Mouse (Mus musculus) spleen, adult 2 months (tissue): ENCODE data around the gene Prss33. TPM values are rescaled to one million over a fixed set of nuclear protein-coding genes. Genes with fewer than 3 reads are reported as not detected.

Experiments
- DNase-seq, 2 experiments: peaks; one replicate each; pipeline versions ENCODE4 v3.0.0 to v3.0.0-alpha.2; 2012 to 2021; ENCODE audit warnings: low spot score in 2 of 2, low read depth in 1 of 2
- H3K27ac ChIP-seq: fragments of 200-500 bp; 2 replicates; pipeline ENCODE4 v1.5.1; 2012; ENCODE audit warnings: low read length, inconsistent platforms; ENCODE audit not compliant: insufficient read depth
- H3K27me3 ChIP-seq: fragments of 200-500 bp; 2 replicates; pipeline ENCODE4 v1.6.1; 2012; ENCODE audit warnings: mild to moderate bottlenecking, moderate library complexity, low read length, inconsistent platforms; ENCODE audit not compliant: control insufficient read depth, insufficient read depth
- H3K36me3 ChIP-seq: fragments of 200-500 bp; 2 replicates; pipeline ENCODE4 v1.6.1; 2012; ENCODE audit warnings: mild to moderate bottlenecking, low read length, inconsistent platforms; ENCODE audit not compliant: control insufficient read depth, insufficient read depth
- H3K4me1 ChIP-seq: fragments of 200-500 bp; 2 replicates; pipeline ENCODE4 v1.6.1; 2011; ENCODE audit warnings: inconsistent platforms; ENCODE audit not compliant: control insufficient read depth, insufficient read depth, insufficient read length
- H3K4me3 ChIP-seq: fragments of 200-500 bp; 2 replicates; pipeline ENCODE4 v1.5.1; 2011; ENCODE audit warnings: mild to moderate bottlenecking, inconsistent platforms; ENCODE audit not compliant: insufficient read depth, insufficient read length; ENCODE audit errors: extremely low read depth
- CTCF ChIP-seq: fragments of 200-500 bp; IDR thresholded peaks from 2 replicates; pipeline ENCODE4 v1.5.1; 2011; ENCODE audit warnings: mild to moderate bottlenecking, inconsistent platforms; ENCODE audit not compliant: insufficient read depth, insufficient read length, insufficient replicate concordance; ENCODE audit errors: extremely low read depth
- POLR2A ChIP-seq: fragments of 200-500 bp; IDR thresholded peaks from 2 replicates; pipeline ENCODE4 v1.6.1; 2011; ENCODE audit warnings: low read depth, low read length, inconsistent platforms
- WGBS: fragments of 180-500 bp; shearing (Covaris S2); methylation state at CpG from one replicate; pipeline ENCODE4 v1.1.7; 2018; 5-methylcytosine and 5-hydroxymethylcytosine counted together
- polyA plus RNA-seq: library from polyadenylated mRNA; depleted of rRNA; stranded (reverse); fragments of >200 nt; gene quantifications from 2 replicates; pipeline ENCODE4 v1.2.3, GENCODE M21; 2012

Gene Prss33
- polyA plus RNA-seq, 1 experiment, result 0.09 TPM

GRCm38 (mm10) chr17:23828271-23829001 lies 7.4 kb downstream of the Prss33 start:
- WGBS, result 3% methylated on average over 47 of the region's 47 CpGs
- peak in 1 of 2 experiments; percentile 38 for DNase-seq
- Histone ChIP-seq H3K27me3 (no peaks in the 10 kb centered on the region), H3K4me3 (peak overlapping the region; percentile 73), H3K36me3 (peaks cover 22% of the 10 kb centered on the region), H3K27ac (0 out of 2 replicates have a peak overlapping the region, but pooled peaks have one; percentile 38), H3K4me1 (no peaks in the 10 kb centered on the region; the same call in 1 of the 2 replicates)
- TF ChIP-seq CTCF (no peak), POLR2A (no peak)

- Histone ChIP-seq H3K27ac (no peak overlapping the region), H3K4me3 (no peak overlapping the region), H3K36me3 (peaks cover 41% of the 10 kb centered on the region), H3K27me3 (no peaks in the 10 kb centered on the region), H3K4me1 (no peaks in the 10 kb centered on the region; the same call in 1 of the 2 replicates)
- DNase-seq, result no peak
- TF ChIP-seq CTCF (no peak), POLR2A (no peak)
- 83% methylated on average over 4 of the region's 4 CpGs for WGBS
Observed at GRCm38 (mm10) chr17:23825591-23825990, 10.3 kb downstream of the Prss33 start.

- no peak overlapping the region for H3K4me3 ChIP-seq
- no peak for TF ChIP-seq POLR2A
- H3K27ac ChIP-seq, result no peak overlapping the region
- no peaks in the 10 kb centered on the region; the same call in 1 of the 2 replicates for H3K4me1 ChIP-seq
- 97% methylated on average over 12 of the region's 12 CpGs for WGBS
- H3K27me3 ChIP-seq, result no peaks in the 10 kb centered on the region
- peaks cover 59% of the 10 kb centered on the region for H3K36me3 ChIP-seq
- DNase-seq, result no peak
Observed at GRCm38 (mm10) chr17:23823614-23824013, 12.2 kb downstream of the Prss33 start.

- H3K4me1 ChIP-seq, result no peaks in the 10 kb centered on the region; the same call in 1 of the 2 replicates
- WGBS, result 90% methylated on average over 16 of the region's 16 CpGs
- DNase-seq, result no peak
- H3K4me3 ChIP-seq, result no peak overlapping the region
- peaks cover 65% of the 10 kb centered on the region for H3K36me3 ChIP-seq
- no peaks in the 10 kb centered on the region for H3K27me3 ChIP-seq
- H3K27ac ChIP-seq, result no peak overlapping the region
- TF ChIP-seq POLR2A, result no peak
- no peak for TF ChIP-seq CTCF
Observed at GRCm38 (mm10) chr17:23823018-23823417, 12.8 kb downstream of the Prss33 start.

- no peaks in the 10 kb centered on the region for H3K4me1 ChIP-seq
- H3K27ac ChIP-seq, result no peak overlapping the region
- H3K36me3 ChIP-seq, result peaks cover 73% of the 10 kb centered on the region
- no peaks in the 10 kb centered on the region for H3K27me3 ChIP-seq
- H3K4me3 ChIP-seq, result no peak overlapping the region
- WGBS, result 91% methylated on average over 6 of the region's 6 CpGs
- TF ChIP-seq CTCF (no peak), POLR2A (no peak)
- no peak for DNase-seq
Observed at GRCm38 (mm10) chr17:23822094-23822493, 13.8 kb downstream of the Prss33 start.

- no peak overlapping the region for H3K4me3 ChIP-seq
- H3K36me3 ChIP-seq, result peaks cover 80% of the 10 kb centered on the region
- H3K27ac ChIP-seq, result no peak overlapping the region
- DNase-seq, result no peak
- no peaks in the 10 kb centered on the region for H3K4me1 ChIP-seq
- no peak for TF ChIP-seq POLR2A
- no peak for TF ChIP-seq CTCF
- H3K27me3 ChIP-seq, result no peaks in the 10 kb centered on the region
- WGBS, result 94% methylated on average over 5 of the region's 5 CpGs
Observed at GRCm38 (mm10) chr17:23820731-23821130, 15.1 kb downstream of the Prss33 start.

GRCm38 (mm10) chr17:23819235-23819634 lies 16.6 kb downstream of the Prss33 start:
- Histone ChIP-seq H3K36me3 (peaks cover 81% of the 10 kb centered on the region), H3K4me1 (no peaks in the 10 kb centered on the region), H3K27ac (no peak overlapping the region), H3K27me3 (no peaks in the 10 kb centered on the region), H3K4me3 (no peak overlapping the region)
- no peak for DNase-seq
- no peak for TF ChIP-seq POLR2A
- no peak for TF ChIP-seq CTCF
- WGBS, result 98% methylated on average over 25 of the region's 25 CpGs
